Mouse (Mus musculus): ENCODE data around the gene Glod4. TPM values are rescaled to one million over a fixed set of nuclear protein-coding genes. Genes with fewer than 3 reads are reported as not detected.

The Glod4 gene
- polyA plus RNA-seq, 1 experiment from 2014 or later, result 135 TPM

DNA sequence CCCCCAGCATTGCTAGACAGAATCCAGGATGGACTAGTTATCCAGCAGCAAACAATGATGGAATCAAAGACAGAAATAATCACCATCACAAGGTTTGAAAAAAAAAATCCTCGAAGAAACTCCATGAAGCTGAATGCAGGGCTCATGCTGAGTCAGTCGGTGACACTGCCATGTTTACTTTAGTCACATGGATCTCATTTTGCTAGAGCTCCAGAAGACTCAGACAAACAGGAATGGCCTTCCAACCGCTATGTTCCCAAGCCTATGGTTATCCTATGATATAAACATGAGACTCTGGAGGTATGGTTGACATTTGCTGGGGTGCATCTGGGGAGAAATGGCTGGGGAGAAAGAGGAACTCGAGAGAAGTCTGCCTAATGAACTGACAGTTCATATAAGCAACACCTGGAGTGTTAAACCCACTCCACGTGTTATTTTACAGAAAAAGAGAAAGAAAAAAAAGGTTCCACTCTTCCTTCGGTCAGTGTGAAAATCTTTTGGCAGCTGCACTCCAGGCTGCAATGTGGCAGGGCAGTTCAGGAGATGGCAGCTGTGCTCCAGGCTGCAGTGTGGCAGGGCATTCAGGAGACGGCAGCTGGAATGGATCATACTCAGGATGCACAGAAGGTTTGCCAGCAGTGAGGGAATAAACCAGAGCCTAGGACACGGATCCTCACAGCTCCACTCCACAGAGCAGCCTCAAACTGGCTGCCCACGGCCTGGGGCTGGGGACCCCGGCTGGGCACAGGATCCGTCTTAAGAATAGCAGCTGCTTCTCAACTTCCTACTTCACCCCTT, 169.0 kb downstream of the Glod4 start:
- no peaks in the 10 kb centered on the region for H3K4me1 ChIP-seq
- H3K36me3 ChIP-seq, result peaks cover 16% of the 10 kb centered on the region
- H3K4me3 ChIP-seq, result no peak overlapping the region
- no peak overlapping the region for H3K27ac ChIP-seq (replicated peaks)
- no peaks in the 10 kb centered on the region for H3K9me3 ChIP-seq (replicated peaks)
- DNase-seq (ENCODE audit: low spot score), result no peak
- no peaks in the 10 kb centered on the region for H3K27me3 ChIP-seq (ENCODE audit: low read depth, poor library complexity, severe bottlenecking)
- 75% methylated on average over 11 of the region's 11 CpGs for WGBS

Other genes starting within 250 kb of the Glod4 start
- 0.12 TPM in 1 of 2 replicates, not detected in the other for gene 1700016K19Rik, start 243.8 kb downstream of the Glod4 start, polyA plus RNA-seq (2016; fragmentation: Nextera tagmentation; extraction: Ambion mirVana)
- gene Rflnb, start 215.9 kb downstream of the Glod4 start, polyA plus RNA-seq (2016; fragmentation: Nextera tagmentation; extraction: Ambion mirVana), result 14.9 and 16.5 TPM in 2 replicates
- gene Vps53, start 64.1 kb downstream of the Glod4 start, polyA plus RNA-seq (2016; fragmentation: Nextera tagmentation; extraction: Ambion mirVana), result 36.5 and 41.4 TPM in 2 replicates
- gene Fam57a, start 64.1 kb downstream of the Glod4 start, polyA plus RNA-seq (2016; fragmentation: Nextera tagmentation; extraction: Ambion mirVana), result 32.2 and 32.4 TPM in 2 replicates
- 0.88 TPM in 1 of 2 replicates, not detected in the other for gene Dbil5, start 26.1 kb downstream of the Glod4 start, polyA plus RNA-seq (2016; fragmentation: Nextera tagmentation; extraction: Ambion mirVana)
- 45.4 and 51.3 TPM in 2 replicates for gene Gemin4, start 26.1 kb downstream of the Glod4 start, polyA plus RNA-seq (2016; fragmentation: Nextera tagmentation; extraction: Ambion mirVana)
- 23.4 and 24.5 TPM in 2 replicates for gene Mrm3, start within 50 bp of the Glod4 start, polyA plus RNA-seq (2016; fragmentation: Nextera tagmentation; extraction: Ambion mirVana)
- gene Nxn, start 155.4 kb upstream of the Glod4 start, polyA plus RNA-seq (2016; fragmentation: Nextera tagmentation; extraction: Ambion mirVana), result 59.3 and 59.5 TPM in 2 replicates
- 127 and 128 TPM in 2 replicates for gene Timm22, start 163.2 kb upstream of the Glod4 start, polyA plus RNA-seq (2016; fragmentation: Nextera tagmentation; extraction: Ambion mirVana)